ENCODE assay signal across 36 mouse cellular contexts in the genomic region with DNA sequence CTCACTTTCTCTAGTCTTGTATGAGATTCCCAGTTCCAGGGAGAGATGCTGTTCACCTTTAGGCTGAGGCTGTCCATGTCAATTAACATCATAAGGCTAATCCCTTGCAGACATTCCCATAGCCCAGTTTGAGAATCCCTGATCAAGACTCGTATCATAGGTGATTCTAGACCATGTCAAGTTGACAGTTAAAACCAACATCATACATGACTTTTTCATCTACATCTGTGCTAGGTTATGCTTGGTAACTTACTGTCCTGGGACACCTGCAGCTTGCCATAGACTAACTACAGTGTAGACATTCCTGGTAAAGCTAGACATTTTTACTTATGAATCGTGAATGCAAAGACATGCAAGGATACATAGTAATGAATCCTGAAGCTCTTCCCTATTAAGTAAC. TPM values are rescaled to one million over a fixed set of nuclear protein-coding genes. Genes with fewer than 3 reads are reported as not detected.
"Had no signal": no experiment of that assay in that cellular context is flagged by ENCODE, and none has a peak within 500 bp of the region (broad histone marks: within the 10 kb centered on the region; RNA-seq: fewer than 3 reads in every experiment).

No protein-coding gene starts in this region.

- H3K36me3 ChIP-seq: limb, embryonic 10.5 days; limb, embryonic 12.5 days; limb, embryonic 13.5 days; limb, embryonic 15.5 days; liver, embryonic 12.5 days; liver, embryonic 13.5 days; liver, embryonic 15.5 days; lung, embryonic 15.5 days; midbrain, embryonic 10.5 days; midbrain, embryonic 12.5 days; midbrain, embryonic 13.5 days; midbrain, embryonic 15.5 days had no signal

- H3K4me2 ChIP-seq: limb, embryonic 12.5 days; limb, embryonic 13.5 days; limb, embryonic 15.5 days; liver, embryonic 11.5 days; liver, embryonic 12.5 days; liver, embryonic 13.5 days; liver, embryonic 15.5 days; lung, embryonic 14.5 days; lung, embryonic 15.5 days; midbrain, embryonic 11.5 days; midbrain, embryonic 12.5 days; midbrain, embryonic 13.5 days; midbrain, embryonic 15.5 days had no signal

- H3K27me3 ChIP-seq: limb, embryonic 12.5 days; limb, embryonic 13.5 days; limb, embryonic 15.5 days; liver, embryonic 12.5 days; liver, embryonic 13.5 days; liver, embryonic 15.5 days; lung, embryonic 15.5 days; megakaryocyte, embryonic 14.5 days; midbrain, embryonic 12.5 days; midbrain, embryonic 13.5 days; midbrain, embryonic 15.5 days had no signal

- H3K27ac ChIP-seq: left cerebral cortex, adult 2 months; limb, embryonic 10.5 days; limb, embryonic 12.5 days; limb, embryonic 13.5 days; limb, embryonic 15.5 days; liver, embryonic 12.5 days; liver, embryonic 13.5 days; liver, embryonic 14.5 days; liver, embryonic 15.5 days; lung, embryonic 15.5 days; macrophage; midbrain, embryonic 10.5 days; midbrain, embryonic 12.5 days; midbrain, embryonic 13.5 days; midbrain, embryonic 15.5 days had no signal

- ATAC-seq: liver, embryonic 12.5 days; liver, postnatal 0 days; lung, postnatal 0 days; midbrain, embryonic 13.5 days; midbrain, embryonic 15.5 days; midbrain, embryonic 16.5 days had no signal

- DNase-seq: left cerebral cortex, postnatal 4 days; liver; liver, embryonic 13.5 days; liver, postnatal 0 days; lung, adult 18-20 months; lung, adult 2 months; lung, embryonic 14.5 days; lung, postnatal 10 days; lung, postnatal 14 days; lung, postnatal 36 days; lung, postnatal 4 days; midbrain, embryonic 14.5 days had no signal

- H3K4me1 ChIP-seq: limb, embryonic 10.5 days; limb, embryonic 12.5 days; limb, embryonic 13.5 days; limb, embryonic 15.5 days; liver, embryonic 12.5 days; liver, embryonic 13.5 days; liver, embryonic 15.5 days; lung, embryonic 15.5 days; megakaryocyte, embryonic 14.5 days; midbrain, embryonic 10.5 days; midbrain, embryonic 12.5 days; midbrain, embryonic 13.5 days; midbrain, embryonic 15.5 days had no signal

- H3K4me3 ChIP-seq: left cerebral cortex, adult 2 months; limb, embryonic 10.5 days; limb, embryonic 12.5 days; limb, embryonic 13.5 days; limb, embryonic 15.5 days; liver, embryonic 12.5 days; liver, embryonic 13.5 days; liver, embryonic 15.5 days; lung, embryonic 15.5 days; megakaryocyte, embryonic 14.5 days; midbrain, embryonic 10.5 days; midbrain, embryonic 12.5 days; midbrain, embryonic 13.5 days; midbrain, embryonic 15.5 days; myocyte had no signal

- H3K9me3 ChIP-seq: limb, embryonic 10.5 days; limb, embryonic 12.5 days; limb, embryonic 13.5 days; limb, embryonic 15.5 days; liver, embryonic 12.5 days; liver, embryonic 13.5 days; liver, embryonic 15.5 days; lung, embryonic 15.5 days; megakaryocyte, embryonic 14.5 days; midbrain, embryonic 10.5 days; midbrain, embryonic 12.5 days; midbrain, embryonic 13.5 days; midbrain, embryonic 15.5 days had no signal

- H3K9ac ChIP-seq: limb, embryonic 12.5 days; limb, embryonic 13.5 days; limb, embryonic 15.5 days; liver, embryonic 12.5 days; liver, embryonic 13.5 days; liver, embryonic 14.5 days; liver, embryonic 15.5 days; liver, postnatal 0 days; lung, embryonic 14.5 days; lung, embryonic 15.5 days; midbrain, embryonic 12.5 days; midbrain, embryonic 13.5 days; midbrain, embryonic 15.5 days had no signal

RNA-seq across cellular contexts. Expression of a gene that starts 27.3 kb away (rescaled TPM):
- total RNA-seq: megakaryocyte progenitor cell, adult 5-6 weeks; megakaryocyte, adult 5-6 weeks; megakaryocyte-erythroid progenitor cell, adult 5-6 weeks; monocyte, adult 5-6 weeks had no signal
- polyA plus RNA-seq: lung, adult 2 months; macrophage had no signal
